Mouse (Mus musculus) kidney, postnatal 0 days (tissue): ENCODE measurements around the gene Serinc2. TPM values are rescaled to one million over a fixed set of nuclear protein-coding genes. Genes with fewer than 3 reads are reported as not detected.

Experiments
- ATAC-seq: fragments of 200-750 bp; cut with Nextera tagmentation; replicated peaks from 2 replicates; pipeline ENCODE4 v1.8.0; 2017; ENCODE audit warnings: low read depth, moderate number of reproducible peaks, moderate TSS enrichment, moderate library complexity; ENCODE audit not compliant: low FRiP score
- DNase-seq: peaks from one replicate; pipeline ENCODE4 v3.0.0-alpha.2; 2016; ENCODE audit warnings: low spot score
- H3K27ac ChIP-seq: fragments of 300-500 bp; sonication (generic); 2 replicates; pipeline ENCODE4 v1.5.1; 2014; ENCODE audit warnings: mild to moderate bottlenecking
- H3K27me3 ChIP-seq: fragments of 300-500 bp; sonication (generic); 2 replicates; pipeline ENCODE4 v1.6.1; 2014; ENCODE audit warnings: low read length, mixed read lengths; ENCODE audit not compliant: insufficient read depth
- H3K36me3 ChIP-seq: fragments of 300-500 bp; sonication (generic); 2 replicates; pipeline ENCODE4 v1.6.1; 2014; ENCODE audit warnings: low read length, mixed read lengths; ENCODE audit not compliant: insufficient read depth
- H3K4me1 ChIP-seq: fragments of 300-500 bp; sonication (generic); replicated peaks from 2 replicates; pipeline ENCODE4 v1.6.1; 2014; ENCODE audit warnings: antibody characterized with exemption, low read length, mixed read lengths; ENCODE audit not compliant: insufficient read depth
- H3K4me2 ChIP-seq: fragments of 300-500 bp; sonication (generic); 2 replicates; pipeline ENCODE4 v1.6.1; 2014; ENCODE audit warnings: mild to moderate bottlenecking, low read length, moderate library complexity, mixed read lengths
- H3K4me3 ChIP-seq: fragments of 300-500 bp; sonication (generic); replicated peaks from 2 replicates; pipeline ENCODE4 v1.5.1; 2014; ENCODE audit warnings: low read depth, low read length
- H3K9ac ChIP-seq: fragments of 300-500 bp; sonication (generic); 2 replicates; pipeline ENCODE4 v1.6.1; 2014; ENCODE audit warnings: low read depth, low read length
- H3K9me3 ChIP-seq: fragments of 300-500 bp; sonication (generic); replicated peaks from 2 replicates; pipeline ENCODE4 v1.6.1; 2016; ENCODE audit warnings: low read length, inconsistent platforms, mixed read lengths
- CTCF ChIP-seq: IDR thresholded peaks from 2 replicates; pipeline ENCODE4 v1.5.1; 2016; ENCODE audit warnings: antibody characterized with exemption, low read depth, mild to moderate bottlenecking, moderate library complexity
- WGBS: fragments of 180-500 bp; shearing (Covaris S2); extraction: QIAGEN DNeasy Blood & Tissue Kit; methylation state at CpG from one replicate; pipeline ENCODE4 v1.1.7; 2014; 5-methylcytosine and 5-hydroxymethylcytosine counted together
- polyA plus RNA-seq: library from polyadenylated mRNA; unstranded; fragments of >200 nt; fragmentation: Nextera tagmentation; extraction: Ambion mirVana; gene quantifications from 2 replicates; pipeline ENCODE4 v1.2.1, GENCODE M21; 2015

Serinc2 gene
- polyA plus RNA-seq, 1 experiment from 2014 or later: 52.6 TPM

DNA sequence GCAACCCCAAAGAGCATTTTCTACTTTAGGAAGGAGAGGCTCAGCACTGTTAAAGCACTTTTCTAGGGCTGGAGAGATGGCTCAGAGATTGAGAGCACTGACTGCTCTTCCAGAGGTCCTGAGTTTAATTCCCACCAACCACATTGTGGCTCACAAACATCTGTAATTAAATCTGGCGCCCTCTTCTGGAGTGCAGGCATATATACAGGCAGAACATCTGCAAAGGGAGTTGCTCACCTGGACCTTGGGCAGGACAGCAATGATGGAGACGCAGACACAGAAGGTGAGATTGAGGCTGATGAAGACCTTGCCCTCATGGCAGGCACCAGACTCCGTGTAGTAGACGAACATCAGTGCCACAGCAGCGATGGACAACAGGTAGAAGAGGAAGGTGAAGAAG, 18.6 kb downstream of the Serinc2 start:
- Histone ChIP-seq H3K9me3 (no peaks in the 10 kb centered on the region), H3K4me3 (no peak overlapping the region), H3K4me2 (no peak overlapping the region), H3K27me3 (no peaks in the 10 kb centered on the region), H3K4me1 (no peaks in the 10 kb centered on the region), H3K9ac (no peak overlapping the region), H3K36me3 (no peaks in the 10 kb centered on the region), H3K27ac (no peak overlapping the region)
- ATAC-seq (no peak), DNase-seq (no peak)
- TF ChIP-seq CTCF: peak; percentile 58
- 33% methylated on average over 5 of the region's 5 CpGs for WGBS

- H3K9ac ChIP-seq: no peak overlapping the region
- no peaks in the 10 kb centered on the region for H3K9me3 ChIP-seq
- no peaks in the 10 kb centered on the region for H3K36me3 ChIP-seq
- WGBS: 65% methylated on average over 8 of the region's 8 CpGs
- no peaks in the 10 kb centered on the region for H3K27me3 ChIP-seq
- ATAC-seq (no peak), DNase-seq (no peak)
- H3K4me1 ChIP-seq: no peaks in the 10 kb centered on the region
- TF ChIP-seq CTCF: no peak
- no peak overlapping the region for H3K27ac ChIP-seq
- H3K4me3 ChIP-seq: no peak overlapping the region
- no peak overlapping the region for H3K4me2 ChIP-seq
Observed at GRCm38 (mm10) chr4:130252441-130253157, 26.4 kb downstream of the Serinc2 start.

DNA sequence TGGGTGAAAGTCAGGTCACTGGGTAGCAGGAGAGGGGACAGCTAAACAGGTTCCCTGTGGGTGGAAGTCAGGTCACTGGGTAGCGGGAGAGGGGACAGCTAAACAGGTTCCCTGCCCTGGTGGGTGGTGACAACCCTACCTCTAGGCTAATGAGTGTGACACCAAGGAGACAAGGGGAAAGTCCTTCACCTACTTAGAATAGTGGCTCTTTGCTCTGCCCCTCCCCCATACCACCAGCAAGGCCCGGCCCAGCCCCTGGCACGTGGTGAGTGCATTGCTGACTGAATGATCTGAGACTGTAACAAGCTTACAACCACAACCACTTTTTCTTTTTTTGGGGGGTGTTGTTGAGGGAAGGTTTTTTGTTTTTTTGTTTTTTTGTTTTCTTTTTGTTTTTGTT, 27.2 kb downstream of the Serinc2 start:
- DNase-seq (no peak), ATAC-seq (peak; percentile 60; the same call in 1 of the 2 replicates)

DNA sequence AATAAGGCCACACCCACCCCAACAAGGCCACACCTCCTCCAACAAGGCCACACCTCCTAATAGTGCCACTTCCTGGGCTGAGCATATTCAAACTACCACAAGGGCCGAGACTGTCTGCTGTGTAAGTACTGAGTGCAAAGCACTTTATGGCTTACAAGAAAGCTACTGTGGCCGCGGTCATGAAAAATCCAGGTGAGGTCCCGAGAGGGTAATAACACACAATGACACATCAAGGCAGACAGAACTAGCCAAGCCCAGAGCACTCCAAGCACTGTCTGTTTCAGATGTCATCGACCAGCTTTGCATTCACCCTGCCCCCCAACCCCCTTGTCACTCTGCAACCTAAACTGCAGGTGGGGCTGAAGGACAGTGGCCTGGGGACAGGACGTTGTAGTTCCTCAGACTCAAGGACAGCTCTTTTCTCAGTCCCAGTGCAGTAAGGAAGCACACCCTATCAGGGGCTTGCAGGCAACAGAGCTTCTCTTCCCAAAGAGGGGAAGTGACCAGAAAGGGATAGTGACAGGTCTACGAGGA, 27.8 kb downstream of the Serinc2 start:
- no peak for DNase-seq
- H3K4me1 ChIP-seq: no peaks in the 10 kb centered on the region
- no peak overlapping the region for H3K4me2 ChIP-seq
- no peak overlapping the region for H3K27ac ChIP-seq
- no peaks in the 10 kb centered on the region for H3K36me3 ChIP-seq
- 0 out of 2 replicates have a peak, but pooled peaks have one; percentile 22 for ATAC-seq
- H3K9ac ChIP-seq: no peak overlapping the region
- no peaks in the 10 kb centered on the region for H3K27me3 ChIP-seq
- TF ChIP-seq CTCF: no peak; the same call in 1 of the 2 replicates
- 36% methylated on average over 7 of the region's 7 CpGs for WGBS
- H3K4me3 ChIP-seq: no peak overlapping the region
- H3K9me3 ChIP-seq: no peaks in the 10 kb centered on the region

More for the DNA sequence above, 27.2 kb downstream of the Serinc2 start:
- H3K4me2 ChIP-seq: no peak overlapping the region
- no peaks in the 10 kb centered on the region for H3K36me3 ChIP-seq
- H3K9me3 ChIP-seq: no peaks in the 10 kb centered on the region
- no peak overlapping the region for H3K4me3 ChIP-seq
- H3K4me1 ChIP-seq: no peaks in the 10 kb centered on the region
- no peak overlapping the region for H3K9ac ChIP-seq
- no peak overlapping the region for H3K27ac ChIP-seq
- no peaks in the 10 kb centered on the region for H3K27me3 ChIP-seq
- no peak for TF ChIP-seq CTCF
- 44% methylated on average over 3 of the region's 3 CpGs for WGBS

DNA sequence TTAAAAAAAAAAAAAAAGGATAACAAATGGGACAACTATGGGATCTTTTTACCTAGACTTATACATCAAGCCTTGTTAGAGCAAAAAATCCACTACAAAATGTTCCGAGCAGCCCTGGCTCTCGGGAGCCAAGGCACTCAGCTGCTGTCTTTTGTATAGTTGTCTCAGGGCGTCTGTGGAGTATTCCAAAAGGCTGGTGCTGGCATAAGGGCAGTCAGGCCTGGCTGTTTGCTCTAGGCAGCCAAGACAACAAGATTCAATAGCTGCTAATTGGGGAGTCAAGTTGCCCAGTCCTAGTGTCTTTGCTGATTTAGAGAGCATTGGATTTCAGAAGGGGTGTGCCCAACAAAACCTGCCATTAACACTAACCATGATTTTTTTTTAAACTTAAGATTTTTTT, 30.4 kb downstream of the Serinc2 start:
- H3K9ac ChIP-seq: no peak overlapping the region
- DNase-seq (no peak), ATAC-seq (no peak)
- H3K27me3 ChIP-seq: no peaks in the 10 kb centered on the region
- no peak overlapping the region for H3K27ac ChIP-seq
- H3K36me3 ChIP-seq: no peaks in the 10 kb centered on the region
- TF ChIP-seq CTCF: no peak
- H3K4me3 ChIP-seq: no peak overlapping the region
- no peaks in the 10 kb centered on the region for H3K9me3 ChIP-seq
- WGBS: 44% methylated on average over 3 of the region's 3 CpGs
- H3K4me2 ChIP-seq: no peak overlapping the region
- no peaks in the 10 kb centered on the region for H3K4me1 ChIP-seq

GRCm38 (mm10) chr4:130246132-130246531, 32.9 kb downstream of the Serinc2 start:
- ATAC-seq: 0 out of 2 replicates have a peak, but pooled peaks have one; percentile 29
- no peaks in the 10 kb centered on the region for H3K27me3 ChIP-seq
- no peak overlapping the region for H3K9ac ChIP-seq
- no peak overlapping the region for H3K27ac ChIP-seq
- H3K9me3 ChIP-seq: no peaks in the 10 kb centered on the region
- peak; percentile 94 for TF ChIP-seq CTCF
- H3K4me3 ChIP-seq: no peak overlapping the region
- DNase-seq: peak; percentile 93
- H3K36me3 ChIP-seq: no peaks in the 10 kb centered on the region
- WGBS: 2% methylated on average over 6 of the region's 6 CpGs
- no peak overlapping the region for H3K4me2 ChIP-seq
- H3K4me1 ChIP-seq: no peaks in the 10 kb centered on the region
